Mouse (Mus musculus): ENCODE data around the gene Slc38a3. TPM values are rescaled to one million over a fixed set of nuclear protein-coding genes. Genes with fewer than 3 reads are reported as not detected.

The Slc38a3 gene
- total and polyA plus RNA-seq, 2 experiments from 2014 or later = 38.7 to 60.9 TPM

DNA sequence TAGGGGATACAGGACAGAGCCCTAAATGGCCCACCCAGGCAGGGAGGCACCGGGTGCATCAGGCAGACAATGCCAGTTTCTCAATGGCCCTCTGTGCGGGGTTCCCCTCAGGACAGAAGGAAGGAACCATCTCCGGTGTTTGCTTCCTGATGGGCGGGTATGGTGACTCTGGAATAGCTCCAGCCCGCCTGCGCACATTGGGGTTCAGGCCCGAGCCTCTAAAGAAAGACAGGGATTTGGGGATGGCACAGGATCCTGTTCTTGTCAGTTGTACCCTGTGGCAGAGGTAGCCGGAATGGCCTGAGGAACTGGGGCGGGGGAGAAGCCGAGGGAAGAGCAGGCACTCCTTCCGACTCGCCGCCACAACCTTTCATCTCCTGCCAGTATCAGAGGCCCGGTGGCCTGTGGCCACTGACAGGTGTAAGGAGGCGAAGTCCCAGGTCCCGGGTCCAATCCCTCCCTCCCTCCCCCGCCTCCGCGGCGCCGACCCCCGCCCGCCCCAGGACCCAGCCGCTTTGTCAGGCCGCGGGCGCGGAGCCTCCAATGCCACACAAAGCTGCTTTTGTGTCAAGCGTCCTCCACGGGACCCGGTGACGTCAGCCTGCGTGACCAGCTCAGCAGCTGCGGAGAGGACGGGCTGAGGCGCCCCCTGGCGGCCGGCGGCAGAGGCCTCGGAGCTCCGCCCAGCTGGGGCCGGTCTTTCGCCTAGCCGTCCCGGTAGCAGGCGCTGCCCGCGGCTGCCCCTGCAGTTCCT, 57.0 kb downstream of the Slc38a3 start:
- peak overlapping the region; percentile 97 for H3K27ac ChIP-seq (ENCODE audit: low read depth, low read length)
- H3K4me1 ChIP-seq (ENCODE audit: insufficient read depth) = 0 out of 2 replicates have a peak, but pooled peaks cover 10% of the 10 kb centered on the region
- H3K4me2 ChIP-seq (ENCODE audit: low read depth) = peak overlapping the region; percentile 62
- H3K9me3 ChIP-seq (ENCODE audit: low read length) = no peaks in the 10 kb centered on the region
- H3K4me3 ChIP-seq (ENCODE audit: low read depth, low read length) = peak overlapping the region; percentile 33
- ATAC-seq (peak; percentile 96), DNase-seq (peak; percentile 98)
- 3% methylated on average over 38 of the region's 48 CpGs for WGBS
- TF ChIP-seq CTCF (IDR thresholded peaks at IDR 0.05; ENCODE audit: low read depth) = peak; percentile 98
- no peaks in the 10 kb centered on the region for H3K27me3 ChIP-seq (ENCODE audit: insufficient read depth, low read length)
- H3K9ac ChIP-seq = peak overlapping the region; percentile 72
- H3K36me3 ChIP-seq (ENCODE audit: insufficient read depth) = peaks cover 35% of the 10 kb centered on the region

DNA sequence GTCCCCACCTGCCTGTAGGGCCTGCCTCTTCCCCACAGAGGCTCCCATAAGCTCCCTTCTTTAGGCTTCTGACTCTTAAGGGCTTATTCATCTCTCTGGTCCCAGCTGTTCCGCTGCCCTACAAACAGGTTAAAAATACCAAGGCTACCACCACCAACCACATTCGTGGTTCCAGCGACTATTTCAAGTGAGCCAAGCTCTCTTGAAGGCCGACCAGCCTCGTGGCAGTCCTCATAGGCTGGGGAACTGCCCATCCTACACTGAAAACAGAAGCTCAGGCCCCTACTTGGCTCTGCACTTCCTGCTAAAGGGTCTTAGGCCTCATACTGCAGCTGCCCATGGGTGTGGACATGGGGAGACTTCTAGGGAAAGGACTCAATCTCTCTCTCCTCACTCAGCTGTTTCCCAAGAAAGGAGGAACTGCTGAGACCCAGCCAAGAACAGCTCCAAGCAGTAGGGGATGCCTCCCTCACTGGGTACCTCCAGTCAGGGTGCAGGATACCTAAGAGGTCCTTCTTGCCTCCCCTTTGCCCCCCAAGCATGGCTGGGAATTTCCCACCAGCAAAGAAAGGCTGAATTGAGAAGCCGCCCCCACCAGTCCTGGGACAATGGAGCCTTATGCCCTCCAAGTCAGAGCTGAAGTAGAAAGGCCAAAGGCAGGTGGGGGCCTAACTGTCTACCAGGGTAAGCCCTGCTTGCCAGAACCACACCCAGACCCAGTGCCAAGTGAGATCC, 57.7 kb downstream of the Slc38a3 start:
- H3K27me3 ChIP-seq (ENCODE audit: insufficient read depth, low read length) = no peaks in the 10 kb centered on the region
- peak overlapping the region; percentile 72 for H3K9ac ChIP-seq
- peak overlapping the region; percentile 62 for H3K4me2 ChIP-seq (ENCODE audit: low read depth)
- H3K36me3 ChIP-seq (ENCODE audit: insufficient read depth) = peaks cover 29% of the 10 kb centered on the region
- DNase-seq (peak; percentile 25), ATAC-seq (no peak)
- no peak for TF ChIP-seq CTCF (IDR thresholded peaks at IDR 0.05; ENCODE audit: low read depth)
- 57% methylated on average over 6 of the region's 6 CpGs for WGBS
- H3K4me1 ChIP-seq (ENCODE audit: insufficient read depth) = 0 out of 2 replicates have a peak, but pooled peaks cover 10% of the 10 kb centered on the region
- H3K4me3 ChIP-seq (ENCODE audit: low read depth, low read length) = no peak overlapping the region
- no peaks in the 10 kb centered on the region for H3K9me3 ChIP-seq (ENCODE audit: low read length)
- peak overlapping the region; percentile 97 for H3K27ac ChIP-seq (ENCODE audit: low read depth, low read length)

DNA sequence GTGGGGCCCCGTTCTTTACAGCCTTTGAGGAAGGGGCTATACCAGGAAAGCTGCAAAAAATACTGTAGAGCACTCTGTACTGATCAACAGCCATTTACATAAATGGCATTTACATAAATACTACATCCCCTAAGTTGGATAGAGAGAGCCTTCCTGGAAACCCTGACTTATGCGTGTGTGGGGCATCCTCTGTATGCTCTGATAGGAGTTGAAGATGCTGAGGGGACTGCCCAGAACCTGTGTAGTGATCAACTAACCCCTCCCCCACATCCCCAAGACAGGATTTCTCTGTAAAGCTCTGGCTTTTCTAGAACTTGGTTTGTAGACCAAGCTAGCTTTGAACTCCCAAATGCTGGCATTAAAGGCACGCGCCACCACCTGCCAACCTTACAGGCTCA, 59.9 kb downstream of the Slc38a3 start:
- H3K4me1 ChIP-seq (ENCODE audit: insufficient read depth) = 0 out of 2 replicates have a peak, but pooled peaks cover 10% of the 10 kb centered on the region
- H3K9me3 ChIP-seq (ENCODE audit: low read length) = no peaks in the 10 kb centered on the region
- TF ChIP-seq CTCF (IDR thresholded peaks at IDR 0.05; ENCODE audit: low read depth) = no peak
- H3K27me3 ChIP-seq (ENCODE audit: insufficient read depth, low read length) = no peaks in the 10 kb centered on the region
- H3K27ac ChIP-seq (ENCODE audit: low read depth, low read length) = no peak overlapping the region
- DNase-seq (no peak), ATAC-seq (no peak)
- 67% methylated on average over 4 of the region's 4 CpGs for WGBS
- H3K4me3 ChIP-seq (ENCODE audit: low read depth, low read length) = no peak overlapping the region
- H3K36me3 ChIP-seq (ENCODE audit: insufficient read depth) = peaks cover 7% of the 10 kb centered on the region; the same call in 1 of the 2 replicates
- H3K9ac ChIP-seq = no peak overlapping the region
- H3K4me2 ChIP-seq (ENCODE audit: low read depth) = no peak overlapping the region

GRCm38 (mm10) chr9:107608741-107609432, 60.4 kb downstream of the Slc38a3 start, which contains the start of gene Sema3b:
Gene Sema3b (minus strand): TSS chr9:107609229.
- DNase-seq = no peak
- Histone ChIP-seq H3K9me3 (ENCODE audit: low read length) (no peaks in the 10 kb centered on the region), H3K36me3 (ENCODE audit: insufficient read depth) (peaks cover 2% of the 10 kb centered on the region; the same call in 1 of the 2 replicates), H3K27me3 (ENCODE audit: insufficient read depth, low read length) (no peaks in the 10 kb centered on the region), H3K4me1 (ENCODE audit: insufficient read depth) (0 out of 2 replicates have a peak, but pooled peaks cover 10% of the 10 kb centered on the region), H3K4me3 (ENCODE audit: low read depth, low read length) (no peak within 1 kb of the TSS), H3K4me2 (ENCODE audit: low read depth) (no peak within 1 kb of the TSS), H3K9ac (no peak within 1 kb of the TSS), H3K27ac (ENCODE audit: low read depth, low read length) (no peak within 1 kb of the TSS)
- 42% methylated on average over 12 of the region's 12 CpGs for WGBS
- ATAC-seq = no peak
- TF ChIP-seq CTCF (IDR thresholded peaks at IDR 0.05; ENCODE audit: low read depth) = no peak

DNA sequence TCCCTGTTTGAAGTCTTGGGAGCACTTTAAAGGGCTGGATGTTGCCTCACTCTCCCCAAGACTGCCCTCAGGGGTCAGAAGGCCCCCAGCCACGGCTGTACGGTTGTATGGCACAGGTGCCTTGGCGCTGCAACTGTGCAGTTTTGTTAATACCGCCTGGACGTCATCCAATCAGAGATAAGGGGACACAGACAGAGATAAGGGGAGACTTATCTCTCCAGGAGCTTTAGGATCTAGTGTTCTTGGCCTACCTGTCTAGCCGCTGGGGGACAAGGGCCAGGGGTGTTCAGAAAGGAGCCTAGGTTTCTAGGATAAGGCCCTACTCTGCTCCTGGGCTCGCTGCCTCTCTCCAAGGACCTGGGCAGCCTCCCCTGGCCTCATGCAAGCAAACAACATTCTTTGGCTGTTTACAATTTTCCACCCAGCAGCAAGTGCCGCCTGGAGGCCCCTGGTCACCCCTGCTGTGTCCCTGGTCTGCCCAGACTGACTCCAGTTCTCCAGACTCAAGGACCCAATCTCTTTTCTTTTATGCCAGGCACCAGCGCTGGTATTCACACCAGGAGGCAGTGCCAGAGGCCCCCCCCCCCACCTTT, 61.6 kb downstream of the Slc38a3 start:
- no peak for TF ChIP-seq CTCF (IDR thresholded peaks at IDR 0.05; ENCODE audit: low read depth)
- no peak overlapping the region for H3K4me3 ChIP-seq (ENCODE audit: low read depth, low read length)
- H3K27ac ChIP-seq (ENCODE audit: low read depth, low read length) = no peak overlapping the region
- ATAC-seq = no peak
- WGBS = 55% methylated on average over 9 of the region's 9 CpGs
- H3K4me1 ChIP-seq (ENCODE audit: insufficient read depth) = 0 out of 2 replicates have a peak, but pooled peaks cover 10% of the 10 kb centered on the region
- no peak overlapping the region for H3K4me2 ChIP-seq (ENCODE audit: low read depth)
- DNase-seq = no peak
- H3K36me3 ChIP-seq (ENCODE audit: insufficient read depth) = no peaks in the 10 kb centered on the region
- no peak overlapping the region for H3K9ac ChIP-seq
- H3K27me3 ChIP-seq (ENCODE audit: insufficient read depth, low read length) = no peaks in the 10 kb centered on the region
- H3K9me3 ChIP-seq (ENCODE audit: low read length) = no peaks in the 10 kb centered on the region

GRCm38 (mm10) chr9:107607036-107607435, 62.3 kb downstream of the Slc38a3 start:
- Histone ChIP-seq H3K4me1 (ENCODE audit: insufficient read depth) (0 out of 2 replicates have a peak, but pooled peaks cover 8% of the 10 kb centered on the region), H3K4me3 (ENCODE audit: low read depth, low read length) (no peak overlapping the region), H3K9me3 (ENCODE audit: low read length) (no peaks in the 10 kb centered on the region), H3K27me3 (ENCODE audit: insufficient read depth, low read length) (no peaks in the 10 kb centered on the region), H3K9ac (no peak overlapping the region), H3K4me2 (ENCODE audit: low read depth) (no peak overlapping the region), H3K27ac (ENCODE audit: low read depth, low read length) (no peak overlapping the region), H3K36me3 (ENCODE audit: insufficient read depth) (no peaks in the 10 kb centered on the region)
- DNase-seq = no peak
- TF ChIP-seq CTCF (IDR thresholded peaks at IDR 0.05; ENCODE audit: low read depth) = no peak
- WGBS = 71% methylated on average over 2 of the region's 2 CpGs
- ATAC-seq = no peak
